Comparison of ENCODE assay signal across 10 mouse cellular contexts in genomic region chr12:111726122-111726463, GRCm38 (mm10). TPM values are rescaled to one million over a fixed set of nuclear protein-coding genes. Genes with fewer than 3 reads are reported as not detected.
A peak's percentile ranks its signal among the peaks of the same experiment; 100 is the strongest.
DNase-seq lines count a peak whose midpoint lies in the region; ATAC-seq lines count a peak whose summit lies in the region.
"Had no signal": no experiment of that assay in that cellular context is flagged by ENCODE, and none has a peak within 500 bp of the region (broad histone marks: within the 10 kb centered on the region; RNA-seq: fewer than 3 reads in every experiment).

No protein-coding gene starts in this region.

- peaks cover 72% of the 10 kb centered on the region for H3K36me3 ChIP-seq in forebrain, embryonic 10.5 days (replicated peaks)
- H3K36me3 ChIP-seq in forebrain, embryonic 11.5 days (ENCODE audit: control insufficient read depth, insufficient read depth, low read length) = no peaks in the 10 kb centered on the region

- no peak overlapping the region for H3K4me2 ChIP-seq in forebrain, embryonic 11.5 days (ENCODE audit: low read depth, low read length, severe bottlenecking)
- H3K4me2 ChIP-seq: embryonic facial prominence, embryonic 12.5 days; liver, embryonic 15.5 days had no signal

- no peaks in the 10 kb centered on the region for H3K9me3 ChIP-seq in forebrain, embryonic 10.5 days
- no peaks in the 10 kb centered on the region for H3K9me3 ChIP-seq in forebrain, embryonic 11.5 days (ENCODE audit: control insufficient read depth, low read length)
- H3K9me3 ChIP-seq: embryonic facial prominence, embryonic 12.5 days; liver, embryonic 15.5 days had no signal

- no peak overlapping the region for H3K9ac ChIP-seq in forebrain, embryonic 11.5 days (ENCODE audit: low read length)
- H3K9ac ChIP-seq: embryonic facial prominence, embryonic 12.5 days; liver, embryonic 15.5 days had no signal

- DNase-seq in forebrain, embryonic 10.5 days (ENCODE audit: extremely low spot score, low spot score) = no peak
- DNase-seq in forebrain, embryonic 11.5 days (ENCODE audit: low spot score) = no peak
- peak; percentile 87 for DNase-seq in brain, adult 2 months (ENCODE audit: low read depth, low spot score)
- DNase-seq in heart, adult 9 months (ENCODE audit: low spot score in 2 of 2) = peak; percentile 78 to 89
- DNase-seq in kidney, postnatal 25 days = peak; percentile 44 to 74
- no peak for DNase-seq in adipocyte (ENCODE audit: low spot score)
- DNase-seq in embryo, embryonic 10 days (ENCODE audit: low spot score) = no peak

- peaks cover 24% of the 10 kb centered on the region for H3K4me1 ChIP-seq in forebrain, embryonic 10.5 days
- no peaks in the 10 kb centered on the region for H3K4me1 ChIP-seq in forebrain, embryonic 11.5 days (replicated peaks; ENCODE audit: control insufficient read depth, insufficient read depth, low read length)
- H3K4me1 ChIP-seq: embryonic facial prominence, embryonic 12.5 days; liver, embryonic 15.5 days had no signal

- ATAC-seq in forebrain, embryonic 11.5 days (replicated peaks; ENCODE audit: low FRiP score) = no peak
- ATAC-seq in monocyte, adult 5-6 weeks (replicated peaks; ENCODE audit: insufficient number of reproducible peaks, low FRiP score, low TSS enrichment, poor library complexity, severe bottlenecking) = peak; percentile 81

- no peak overlapping the region for H3K4me3 ChIP-seq in forebrain, embryonic 10.5 days
- no peak overlapping the region for H3K4me3 ChIP-seq in forebrain, embryonic 11.5 days (ENCODE audit: low read depth, low read length)
- H3K4me3 ChIP-seq: embryonic facial prominence, embryonic 12.5 days; liver, embryonic 15.5 days had no signal

- 76% methylated on average over 4 of the region's 4 CpGs for WGBS in forebrain, embryonic 10.5 days
- WGBS in forebrain, embryonic 11.5 days = 79% methylated on average over 4 of the region's 4 CpGs

- H3K27me3 ChIP-seq in forebrain, embryonic 10.5 days (ENCODE audit: poor library complexity, severe bottlenecking) = no peaks in the 10 kb centered on the region
- no peaks in the 10 kb centered on the region for H3K27me3 ChIP-seq in forebrain, embryonic 11.5 days (ENCODE audit: control insufficient read depth, insufficient read depth, low read length)
- H3K27me3 ChIP-seq: embryonic facial prominence, embryonic 12.5 days; liver, embryonic 15.5 days had no signal

- H3K27ac ChIP-seq in forebrain, embryonic 10.5 days = 0 out of 2 replicates have a peak overlapping the region, but pooled peaks have one; percentile 75
- H3K27ac ChIP-seq in forebrain, embryonic 11.5 days (ENCODE audit: low read depth, low read length) = no peak overlapping the region
- H3K27ac ChIP-seq: liver, embryonic 15.5 days had no signal

RNA-seq across cellular contexts. Expression of gene Apopt1, which starts 13.0 kb away (rescaled TPM):
- polyA plus RNA-seq in forebrain, embryonic 10.5 days (2016; fragmentation: Nextera tagmentation; extraction: Ambion mirVana) = 57.9 and 62.6 TPM in 2 replicates
- 55.4 and 55.5 TPM in 2 replicates for polyA plus RNA-seq in forebrain, embryonic 11.5 days (2014; fragmentation: Nextera tagmentation; extraction: Ambion mirVana)
- total RNA-seq in monocyte, adult 5-6 weeks (2017) = 27.2 to 45.4 TPM (median 29.7 TPM) in 3 replicates

RNA-seq across cellular contexts. Expression of gene Bag5, which starts 13.0 kb away (rescaled TPM):
- polyA plus RNA-seq in forebrain, embryonic 10.5 days (2016; fragmentation: Nextera tagmentation; extraction: Ambion mirVana) = 56.5 and 57.5 TPM in 2 replicates
- polyA plus RNA-seq in forebrain, embryonic 11.5 days (2014; fragmentation: Nextera tagmentation; extraction: Ambion mirVana) = 65.2 and 67.7 TPM in 2 replicates
- total RNA-seq in monocyte, adult 5-6 weeks (2017) = 37.2 to 42.3 TPM (median 41.6 TPM) in 3 replicates

RNA-seq across cellular contexts. Expression of gene Klc1, which starts 32.6 kb away (rescaled TPM):
- polyA plus RNA-seq in forebrain, embryonic 10.5 days (2016; fragmentation: Nextera tagmentation; extraction: Ambion mirVana) = 137 and 141 TPM in 2 replicates
- 226 and 247 TPM in 2 replicates for polyA plus RNA-seq in forebrain, embryonic 11.5 days (2014; fragmentation: Nextera tagmentation; extraction: Ambion mirVana)
- total RNA-seq in monocyte, adult 5-6 weeks (2017) = 142 to 241 TPM (median 173 TPM) in 3 replicates

RNA-seq across cellular contexts. Expression of gene Trmt61a, which starts 48.2 kb away (rescaled TPM):
- 23.7 and 23.8 TPM in 2 replicates for polyA plus RNA-seq in forebrain, embryonic 10.5 days (2016; fragmentation: Nextera tagmentation; extraction: Ambion mirVana)
- 12.9 and 15.6 TPM in 2 replicates for polyA plus RNA-seq in forebrain, embryonic 11.5 days (2014; fragmentation: Nextera tagmentation; extraction: Ambion mirVana)
- 2.2 to 2.7 TPM (median 2.5 TPM) in 3 replicates for total RNA-seq in monocyte, adult 5-6 weeks (2017)

RNA-seq across cellular contexts. Expression of gene Ckb, which starts 54.0 kb away (rescaled TPM):
- 1,567 and 1,577 TPM in 2 replicates for polyA plus RNA-seq in forebrain, embryonic 10.5 days (2016; fragmentation: Nextera tagmentation; extraction: Ambion mirVana)
- polyA plus RNA-seq in forebrain, embryonic 11.5 days (2014; fragmentation: Nextera tagmentation; extraction: Ambion mirVana) = 2,325 and 2,523 TPM in 2 replicates
- total RNA-seq in monocyte, adult 5-6 weeks (2017) = 21.5 to 39.0 TPM (median 37.5 TPM) in 3 replicates

Comparison
In these comparisons a context has a peak if more than half of its experiments do, and no peak if none do; other contexts are left out.
1. DNase-seq: peak in brain, adult 2 months (single experiment), heart, adult 9 months (2 of 2) and kidney, postnatal 25 days (2 of 2); none in forebrain, embryonic 10.5 days (single experiment), forebrain, embryonic 11.5 days (single experiment), adipocyte (single experiment) and embryo, embryonic 10 days (single experiment).